Mouse (Mus musculus): ENCODE measurements around the gene Tfcp2l1. TPM values are rescaled to one million over a fixed set of nuclear protein-coding genes. Genes with fewer than 3 reads are reported as not detected.

The Tfcp2l1 gene
- polyA plus RNA-seq (2014; fragmentation: Nextera tagmentation; extraction: Ambion mirVana): 1.4 and 1.6 TPM in 2 replicates

DNA sequence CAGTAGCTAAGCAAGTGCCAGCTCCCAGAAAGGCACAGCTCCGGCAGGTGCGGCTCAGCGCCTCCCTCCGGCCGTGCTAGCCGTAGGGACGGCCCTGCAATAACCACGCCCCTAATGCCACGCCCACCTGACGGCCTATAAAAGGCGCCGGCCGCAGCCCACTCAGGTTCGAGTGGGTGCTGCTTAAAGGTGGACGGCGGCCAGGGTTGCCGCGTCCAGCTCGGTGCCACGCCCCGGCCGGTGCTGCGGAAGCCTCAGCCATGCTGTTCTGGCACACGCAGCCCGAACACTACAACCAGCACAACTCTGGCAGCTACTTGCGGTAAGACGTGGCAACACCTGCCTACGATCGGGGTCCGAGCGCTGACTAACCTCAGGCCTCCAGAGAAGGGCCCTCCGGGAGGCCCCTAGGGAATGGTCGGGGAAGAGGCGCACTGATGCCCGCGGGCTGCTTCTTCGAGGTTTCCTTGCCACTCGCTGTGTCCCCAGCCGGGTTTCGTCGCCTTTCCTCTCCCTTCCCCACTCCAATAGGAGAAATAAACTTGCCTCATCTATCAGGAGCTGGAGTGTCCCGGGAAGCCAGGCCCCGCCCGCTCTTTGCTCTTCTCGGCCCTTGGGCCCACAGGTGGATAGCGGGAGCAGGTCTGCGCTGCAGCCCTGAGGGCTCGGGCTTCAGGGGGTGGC lies at the start of gene Tfcp2l1:
TSS of gene Tfcp2l1 (plus strand) at position 165 of the 684 bp plus-strand sequence.
- Histone ChIP-seq H3K27ac (ENCODE audit: low read depth, low read length) (no peak within 1 kb of the TSS), H3K36me3 (ENCODE audit: control insufficient read depth, insufficient read depth, low read length) (no peaks in the 10 kb centered on the region), H3K4me1 (ENCODE audit: control insufficient read depth, insufficient read depth, low read length) (peaks cover 6% of the 10 kb centered on the region; the same call in 1 of the 2 replicates), H3K4me2 (peak within 1 kb of the TSS; percentile 96), H3K27me3 (ENCODE audit: control insufficient read depth, insufficient read depth, low read length) (peaks cover 18% of the 10 kb centered on the region), H3K9ac (ENCODE audit: low read depth, low read length) (peak within 1 kb of the TSS; percentile 64), H3K4me3 (ENCODE audit: low read depth, low read length) (peak within 1 kb of the TSS; percentile 62), H3K9me3 (replicated peaks; ENCODE audit: control insufficient read depth, low read length) (no peaks in the 10 kb centered on the region)
- peak; percentile 83 for ATAC-seq (replicated peaks; ENCODE audit: insufficient number of reproducible peaks, low FRiP score, low TSS enrichment)
- WGBS (ENCODE audit: insufficient replicate concordance): 1% methylated on average over 48 of the region's 48 CpGs

DNA sequence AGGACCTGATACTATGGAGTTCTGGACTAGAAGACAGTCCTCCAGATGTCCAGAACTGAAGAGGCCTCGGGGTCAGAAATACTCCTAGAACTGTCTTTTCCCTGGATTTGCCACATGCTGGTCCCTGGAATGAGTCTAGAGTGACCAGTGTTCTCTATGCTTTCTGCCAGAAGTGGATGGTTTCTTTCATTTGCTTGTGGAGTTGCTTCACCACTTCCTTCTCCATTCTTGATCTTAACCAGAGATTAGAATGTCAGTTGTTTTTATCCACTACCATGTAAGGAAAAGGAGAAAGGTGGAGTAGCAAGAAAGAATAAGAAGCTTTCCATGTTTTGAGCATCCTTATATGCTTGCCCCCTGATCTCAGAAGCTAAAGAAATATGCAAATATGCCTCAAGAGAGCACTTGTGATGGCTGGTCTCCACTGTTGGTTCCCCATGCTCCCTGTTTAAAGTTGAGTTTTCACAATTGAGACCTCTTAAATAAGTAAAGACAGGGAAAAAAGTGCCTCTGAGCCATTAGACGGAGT lies 47.5 kb upstream of the Tfcp2l1 start:
- no peak for ATAC-seq (replicated peaks; ENCODE audit: insufficient number of reproducible peaks, low FRiP score, low TSS enrichment)
- Histone ChIP-seq H3K27me3 (ENCODE audit: control insufficient read depth, insufficient read depth, low read length) (no peaks in the 10 kb centered on the region), H3K4me1 (ENCODE audit: control insufficient read depth, insufficient read depth, low read length) (no peaks in the 10 kb centered on the region), H3K4me3 (ENCODE audit: low read depth, low read length) (no peak overlapping the region), H3K36me3 (ENCODE audit: control insufficient read depth, insufficient read depth, low read length) (peaks cover 42% of the 10 kb centered on the region), H3K4me2 (no peak overlapping the region), H3K9me3 (replicated peaks; ENCODE audit: control insufficient read depth, low read length) (no peaks in the 10 kb centered on the region), H3K27ac (ENCODE audit: low read depth, low read length) (no peak overlapping the region), H3K9ac (ENCODE audit: low read depth, low read length) (no peak overlapping the region)
- WGBS (ENCODE audit: insufficient replicate concordance): 88% methylated on average over 2 of the region's 2 CpGs

DNA sequence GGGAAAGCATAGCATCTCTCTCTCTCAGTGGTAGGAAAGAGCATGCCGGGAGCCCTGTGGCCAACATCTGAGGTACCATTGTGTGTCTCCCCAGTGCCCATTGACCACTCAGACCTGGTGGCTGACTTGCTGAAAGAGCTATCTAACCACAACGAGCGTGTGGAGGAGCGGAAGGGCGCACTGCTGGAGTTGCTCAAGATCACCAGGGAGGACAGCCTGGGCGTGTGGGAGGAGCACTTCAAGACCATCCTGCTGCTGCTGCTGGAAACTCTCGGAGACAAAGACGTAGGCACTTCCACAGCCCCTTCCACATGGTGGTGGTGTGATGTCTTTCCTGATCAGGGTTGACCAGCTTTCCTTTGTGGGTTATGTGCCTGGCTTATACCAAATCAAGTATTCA lies 46.6 kb upstream of the Tfcp2l1 start:
- no peak overlapping the region for H3K4me2 ChIP-seq
- no peak for ATAC-seq (replicated peaks; ENCODE audit: insufficient number of reproducible peaks, low FRiP score, low TSS enrichment)
- H3K4me3 ChIP-seq (ENCODE audit: low read depth, low read length): no peak overlapping the region
- H3K36me3 ChIP-seq (ENCODE audit: control insufficient read depth, insufficient read depth, low read length): peaks cover 39% of the 10 kb centered on the region
- H3K27me3 ChIP-seq (ENCODE audit: control insufficient read depth, insufficient read depth, low read length): no peaks in the 10 kb centered on the region
- H3K9me3 ChIP-seq (replicated peaks; ENCODE audit: control insufficient read depth, low read length): no peaks in the 10 kb centered on the region
- H3K9ac ChIP-seq (ENCODE audit: low read depth, low read length): no peak overlapping the region
- no peaks in the 10 kb centered on the region for H3K4me1 ChIP-seq (ENCODE audit: control insufficient read depth, insufficient read depth, low read length)
- H3K27ac ChIP-seq (ENCODE audit: low read depth, low read length): no peak overlapping the region
- WGBS (ENCODE audit: insufficient replicate concordance): 86% methylated on average over 8 of the region's 8 CpGs

DNA sequence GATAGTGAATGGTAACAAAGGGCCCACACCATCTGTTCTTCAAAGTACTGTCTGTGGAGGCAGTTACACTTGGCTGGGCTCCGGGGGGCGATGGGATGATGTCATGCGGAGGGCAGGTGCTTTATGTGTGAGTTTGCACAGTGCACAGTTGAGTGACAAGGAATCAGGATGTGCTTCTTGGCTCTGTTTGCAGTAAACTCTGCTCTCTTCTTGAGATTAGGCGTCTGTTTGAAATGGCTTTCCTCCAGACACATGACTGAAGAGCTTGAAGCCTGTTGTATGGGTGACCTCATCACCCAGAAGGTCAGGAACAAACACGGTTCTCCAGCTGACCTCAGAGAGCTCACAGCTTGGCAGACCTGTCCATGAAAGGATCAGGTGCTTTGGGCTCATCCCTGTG lies 38.0 kb upstream of the Tfcp2l1 start:
- Histone ChIP-seq H3K9ac (ENCODE audit: low read depth, low read length) (no peak overlapping the region), H3K4me3 (ENCODE audit: low read depth, low read length) (no peak overlapping the region), H3K4me2 (no peak overlapping the region), H3K9me3 (replicated peaks; ENCODE audit: control insufficient read depth, low read length) (no peaks in the 10 kb centered on the region), H3K27ac (ENCODE audit: low read depth, low read length) (no peak overlapping the region), H3K36me3 (ENCODE audit: control insufficient read depth, insufficient read depth, low read length) (peaks cover 27% of the 10 kb centered on the region), H3K4me1 (ENCODE audit: control insufficient read depth, insufficient read depth, low read length) (peaks cover 12% of the 10 kb centered on the region), H3K27me3 (ENCODE audit: control insufficient read depth, insufficient read depth, low read length) (no peaks in the 10 kb centered on the region)
- WGBS (ENCODE audit: insufficient replicate concordance): 76% methylated on average over 5 of the region's 5 CpGs
- ATAC-seq (replicated peaks; ENCODE audit: insufficient number of reproducible peaks, low FRiP score, low TSS enrichment): peak; percentile 26; the same call in 1 of the 2 replicates

DNA sequence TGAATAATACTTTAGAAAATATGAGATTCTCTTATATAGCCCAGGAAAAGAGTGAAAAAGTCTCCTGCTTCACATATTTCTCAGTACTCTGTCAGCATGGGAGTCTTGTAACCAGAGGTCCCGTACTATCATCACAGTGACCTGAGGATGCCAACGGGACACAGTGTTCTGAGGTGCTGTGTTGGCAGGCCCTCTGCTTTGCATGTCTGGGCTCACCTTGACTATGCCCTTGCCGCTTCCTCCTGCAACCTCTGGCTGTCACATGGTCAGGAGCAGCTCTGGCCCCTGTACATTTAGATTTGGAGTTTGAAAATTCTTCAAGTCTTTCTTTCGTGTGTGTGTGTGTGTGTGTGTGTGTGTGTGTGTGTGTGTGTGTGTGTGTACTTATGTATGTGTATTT lies 34.8 kb upstream of the Tfcp2l1 start:
- WGBS (ENCODE audit: insufficient replicate concordance): 76% methylated on average over 4 of the region's 4 CpGs
- no peak overlapping the region for H3K4me2 ChIP-seq
- ATAC-seq (replicated peaks; ENCODE audit: insufficient number of reproducible peaks, low FRiP score, low TSS enrichment): no peak
- no peak overlapping the region for H3K9ac ChIP-seq (ENCODE audit: low read depth, low read length)
- H3K4me3 ChIP-seq (ENCODE audit: low read depth, low read length): no peak overlapping the region
- peaks cover 20% of the 10 kb centered on the region for H3K4me1 ChIP-seq (ENCODE audit: control insufficient read depth, insufficient read depth, low read length)
- no peaks in the 10 kb centered on the region for H3K9me3 ChIP-seq (replicated peaks; ENCODE audit: control insufficient read depth, low read length)
- H3K36me3 ChIP-seq (ENCODE audit: control insufficient read depth, insufficient read depth, low read length): peaks cover 36% of the 10 kb centered on the region
- no peaks in the 10 kb centered on the region for H3K27me3 ChIP-seq (ENCODE audit: control insufficient read depth, insufficient read depth, low read length)
- H3K27ac ChIP-seq (ENCODE audit: low read depth, low read length): no peak overlapping the region

DNA sequence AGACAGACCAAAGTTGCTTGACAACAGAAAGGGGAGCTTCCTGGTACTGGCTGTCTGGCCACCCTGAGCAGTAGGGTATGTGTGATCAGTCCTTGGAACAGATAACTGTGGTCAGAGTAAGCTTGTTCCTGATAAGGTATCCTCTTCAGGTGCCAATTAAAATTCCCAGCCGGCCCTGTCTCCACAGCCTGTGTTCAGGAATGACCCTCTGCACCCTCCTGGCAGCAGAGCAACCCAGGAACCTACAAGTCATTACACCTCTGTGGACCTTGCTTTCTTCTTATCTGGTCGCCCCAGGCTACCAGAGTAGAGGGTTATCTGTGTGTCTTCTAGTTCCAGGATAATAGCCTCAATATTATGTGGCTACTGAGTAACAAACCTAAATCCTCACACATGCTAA lies 32.4 kb upstream of the Tfcp2l1 start:
- peaks cover 41% of the 10 kb centered on the region for H3K36me3 ChIP-seq (ENCODE audit: control insufficient read depth, insufficient read depth, low read length)
- no peaks in the 10 kb centered on the region for H3K27me3 ChIP-seq (ENCODE audit: control insufficient read depth, insufficient read depth, low read length)
- H3K4me3 ChIP-seq (ENCODE audit: low read depth, low read length): no peak overlapping the region
- WGBS (ENCODE audit: insufficient replicate concordance): 32% methylated on average over 2 of the region's 2 CpGs
- H3K9me3 ChIP-seq (replicated peaks; ENCODE audit: control insufficient read depth, low read length): no peaks in the 10 kb centered on the region
- peaks cover 14% of the 10 kb centered on the region for H3K4me1 ChIP-seq (ENCODE audit: control insufficient read depth, insufficient read depth, low read length)
- ATAC-seq (replicated peaks; ENCODE audit: insufficient number of reproducible peaks, low FRiP score, low TSS enrichment): no peak
- no peak overlapping the region for H3K4me2 ChIP-seq
- no peak overlapping the region for H3K9ac ChIP-seq (ENCODE audit: low read depth, low read length)
- no peak overlapping the region for H3K27ac ChIP-seq (ENCODE audit: low read depth, low read length)

DNA sequence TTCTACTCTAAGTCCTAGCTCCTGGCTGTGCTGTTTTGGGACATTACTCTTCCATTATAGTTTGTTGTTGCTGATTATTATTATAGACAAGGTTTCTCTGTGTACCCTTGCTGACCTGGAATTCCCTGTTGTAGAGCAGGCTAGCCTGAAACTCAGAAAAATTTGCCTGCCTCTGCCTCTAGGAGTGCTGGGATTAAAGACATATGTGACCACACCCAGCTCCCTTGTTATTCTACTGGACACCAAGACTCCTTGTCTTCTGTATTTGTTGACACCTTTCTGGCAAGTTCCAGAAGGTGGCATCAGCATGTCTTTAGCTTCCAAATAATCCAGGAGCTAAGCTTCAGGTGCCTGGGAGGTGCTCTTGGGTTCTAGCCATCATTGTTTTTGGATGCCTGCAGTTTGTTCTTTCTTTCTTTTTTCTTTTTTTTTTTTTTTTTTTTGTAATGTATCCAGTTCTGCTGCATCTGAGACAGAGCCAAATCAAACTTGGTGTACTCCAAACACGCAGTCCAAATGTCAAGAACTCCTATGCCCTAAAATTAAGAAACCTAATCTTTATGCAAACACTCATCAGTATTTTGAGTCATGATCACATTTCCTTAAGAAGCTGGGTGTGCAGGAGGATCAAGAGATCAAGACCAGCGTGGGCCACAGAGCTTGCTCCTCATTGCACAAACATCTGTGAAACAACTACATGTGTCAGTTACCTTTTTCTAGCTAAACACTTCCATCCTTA lies 30.1 kb upstream of the Tfcp2l1 start:
- H3K4me1 ChIP-seq (ENCODE audit: control insufficient read depth, insufficient read depth, low read length): peaks cover 14% of the 10 kb centered on the region
- H3K4me3 ChIP-seq (ENCODE audit: low read depth, low read length): no peak overlapping the region
- H3K27me3 ChIP-seq (ENCODE audit: control insufficient read depth, insufficient read depth, low read length): no peaks in the 10 kb centered on the region
- H3K27ac ChIP-seq (ENCODE audit: low read depth, low read length): no peak overlapping the region
- no peaks in the 10 kb centered on the region for H3K9me3 ChIP-seq (replicated peaks; ENCODE audit: control insufficient read depth, low read length)
- H3K9ac ChIP-seq (ENCODE audit: low read depth, low read length): no peak overlapping the region
- ATAC-seq (replicated peaks; ENCODE audit: insufficient number of reproducible peaks, low FRiP score, low TSS enrichment): no peak
- peaks cover 52% of the 10 kb centered on the region for H3K36me3 ChIP-seq (ENCODE audit: control insufficient read depth, insufficient read depth, low read length)
- H3K4me2 ChIP-seq: no peak overlapping the region
- WGBS (ENCODE audit: insufficient replicate concordance): 85% methylated on average over 2 of the region's 2 CpGs

DNA sequence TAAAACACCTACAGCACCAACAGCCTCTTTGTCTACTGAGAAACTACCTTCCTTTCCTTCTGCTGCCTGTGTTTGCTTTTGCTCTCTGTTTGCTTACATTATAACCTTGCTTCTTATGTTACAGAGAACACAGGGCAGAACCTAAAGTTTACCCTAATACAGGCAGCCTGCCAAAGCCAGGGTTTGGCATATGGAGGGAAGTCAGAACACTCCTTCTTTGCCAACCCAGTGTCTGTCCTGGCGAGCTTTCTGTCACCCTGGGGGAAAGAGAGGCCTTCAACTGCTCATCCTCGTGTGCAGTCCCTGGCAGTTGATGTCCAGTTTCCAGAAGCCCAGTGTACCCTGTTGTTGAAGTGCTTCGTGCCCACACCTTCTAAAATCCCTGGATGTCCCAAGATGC lies 29.4 kb upstream of the Tfcp2l1 start:
- peaks cover 55% of the 10 kb centered on the region for H3K36me3 ChIP-seq (ENCODE audit: control insufficient read depth, insufficient read depth, low read length)
- WGBS (ENCODE audit: insufficient replicate concordance): 88% methylated on average over 3 of the region's 3 CpGs
- no peak overlapping the region for H3K4me2 ChIP-seq

More for the DNA sequence above, 29.4 kb upstream of the Tfcp2l1 start:
- Histone ChIP-seq H3K9ac (ENCODE audit: low read depth, low read length) (no peak overlapping the region), H3K27ac (ENCODE audit: low read depth, low read length) (no peak overlapping the region), H3K4me3 (ENCODE audit: low read depth, low read length) (no peak overlapping the region), H3K9me3 (replicated peaks; ENCODE audit: control insufficient read depth, low read length) (no peaks in the 10 kb centered on the region), H3K4me1 (ENCODE audit: control insufficient read depth, insufficient read depth, low read length) (peaks cover 14% of the 10 kb centered on the region), H3K27me3 (ENCODE audit: control insufficient read depth, insufficient read depth, low read length) (no peaks in the 10 kb centered on the region)
- ATAC-seq (replicated peaks; ENCODE audit: insufficient number of reproducible peaks, low FRiP score, low TSS enrichment): no peak

Data from heart, embryonic 11.5 days (tissue).